Mouse (Mus musculus) lung, adult 2 months (tissue): ENCODE data around the gene Plxna2.

ENCODE experiments used
- CTCF ChIP-seq: fragments of 200-500 bp; IDR thresholded peaks from 2 replicates; pipeline ENCODE4 v1.5.1; 2011; ENCODE audit warnings: mild to moderate bottlenecking, low read length, control low read depth; ENCODE audit not compliant: insufficient read depth
- POLR2A ChIP-seq: fragments of 200-500 bp; IDR thresholded peaks from 2 replicates; pipeline ENCODE4 v1.6.1; 2011; ENCODE audit warnings: low read depth, mild to moderate bottlenecking, control low read depth, low read length, borderline replicate concordance; ENCODE audit errors: extremely low read depth

DNA sequence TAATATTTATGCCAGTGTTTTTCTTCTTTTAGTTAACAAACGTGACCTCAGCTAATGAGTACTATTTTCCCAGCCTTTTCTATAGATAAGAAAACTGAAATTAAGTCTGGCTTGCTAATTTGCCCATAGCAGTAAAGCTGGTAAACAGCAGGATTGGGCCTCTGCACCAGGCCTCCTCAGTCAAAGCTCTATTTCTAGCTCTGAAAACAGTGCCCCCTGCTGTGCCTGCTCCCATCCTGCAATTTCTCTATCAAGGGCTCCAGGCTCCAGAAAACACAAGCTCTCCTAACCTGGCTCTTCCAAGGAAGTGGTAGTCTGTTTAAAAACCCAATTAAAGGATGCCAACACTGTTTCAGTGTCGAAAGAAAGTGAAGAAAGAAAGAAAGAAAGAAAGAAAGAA is 104.3 kb downstream of the Plxna2 start:
- peak; percentile 78 for TF ChIP-seq CTCF
- no peak for TF ChIP-seq POLR2A
